Mouse (Mus musculus): Measurements from ENCODE around the gene Ppp1r12c. TPM values are rescaled to one million over a fixed set of nuclear protein-coding genes. Genes with fewer than 3 reads are reported as not detected.

Ppp1r12c gene
- total and polyA plus RNA-seq, 3 experiments: 55.8 to 103 (median 71.0) TPM

DNA sequence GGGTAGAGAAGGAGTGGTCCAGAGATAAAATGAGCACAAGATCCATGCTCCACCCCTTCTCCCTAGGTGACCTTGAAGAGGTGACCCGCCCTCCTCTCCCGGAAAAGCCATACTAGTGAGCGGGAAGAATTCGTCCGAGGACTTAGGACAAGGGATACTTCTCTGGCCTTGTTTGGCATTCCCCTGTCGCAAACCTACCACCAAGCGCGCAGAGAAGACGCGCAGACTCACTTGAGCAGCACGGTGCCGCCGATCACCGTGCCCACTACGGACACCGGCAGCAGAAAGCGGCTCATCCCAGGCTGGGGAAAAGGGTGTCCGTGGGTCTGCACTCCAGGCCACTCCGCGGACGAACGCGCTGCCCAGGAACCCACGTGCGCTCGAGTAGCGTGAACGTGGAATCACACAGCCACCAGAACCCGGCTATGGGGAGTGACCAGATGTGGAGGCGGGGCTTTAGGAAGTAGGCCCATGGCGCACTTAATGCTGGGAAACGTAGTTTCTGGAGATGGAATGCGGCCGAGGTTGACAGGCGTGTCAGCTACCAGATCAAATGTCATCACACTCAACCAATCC is 56.2 kb downstream of the Ppp1r12c start, which contains the start of gene Rdh13:
TSS of gene Rdh13 (minus strand) at position 434 of the 576 bp plus-strand sequence.
- H3K4me2 ChIP-seq (ENCODE audit: insufficient read depth, low read depth, poor library complexity, severe bottlenecking): peak within 1 kb of the TSS; percentile 77
- H3K79me2 ChIP-seq (replicated peaks; ENCODE audit: control insufficient read depth, extremely low read depth, insufficient read depth, poor library complexity, severe bottlenecking): no peaks in the 10 kb centered on the region
- in situ Hi-C loops (cut with MboI; ENCODE audit: low pct_ligation_motif_present, low pct_unique_long_range_greater_than_20kb, low sequenced_read_pairs) (no loop called here), dilution Hi-C loops (cut with MboI; ENCODE audit: extremely low pct_ligation_motif_present, extremely low pct_unique_long_range_greater_than_20kb, low sequenced_read_pairs) (no loop called here)
- peak within 1 kb of the TSS; percentile 51 for H3K9ac ChIP-seq (ENCODE audit: insufficient read depth, low read depth)
- peak within 1 kb of the TSS; percentile 83 to 84 (median 83) for H3K4me3 ChIP-seq (replicated peaks in 1 of 3; ENCODE audit: low read depth in 2 of 3, low read length in 2 of 3, poor library complexity in 1 of 3)
- no peak within 1 kb of the TSS for H3K27ac ChIP-seq (ENCODE audit: insufficient read depth, low read depth)
- H3K27me3 ChIP-seq (replicated peaks): no peaks in the 10 kb centered on the region
- H3K36me3 ChIP-seq (replicated peaks in 1 of 2; ENCODE audit: control insufficient read depth in 1 of 2, insufficient read depth in 1 of 2, low read length in 1 of 2): peaks cover 32 to 43% of the 10 kb centered on the region in 2 experiments
- TF ChIP-seq KAT2A (IDR thresholded peaks at IDR 0.05; ENCODE audit: insufficient replicate concordance, low read length) (peak; percentile 86; the same call in 1 of the 2 replicates), ELF1 (IDR thresholded peaks at IDR 0.05; ENCODE audit: low read depth, low read length) (peak; percentile 91), TCF12 (IDR thresholded peaks at IDR 0.05; ENCODE audit: low read depth, low read length) (peak; percentile 61), SIN3A (IDR thresholded peaks at IDR 0.05; ENCODE audit: low read length) (peak; percentile 84), MEF2A (IDR thresholded peaks at IDR 0.05; ENCODE audit: borderline replicate concordance, low read depth, low read length) (0 out of 2 replicates have a peak, but pooled peaks have one; percentile 11), MYC (IDR thresholded peaks at IDR 0.05; ENCODE audit: low read depth, low read length) (peak; percentile 57; the same call in 1 of the 2 replicates), CHD1 (IDR thresholded peaks at IDR 0.05; ENCODE audit: low read depth, low read length) (no peak), NRF1 (IDR thresholded peaks at IDR 0.05; ENCODE audit: low read depth, low read length) (peak; percentile 79), JUN (IDR thresholded peaks at IDR 0.05; ENCODE audit: insufficient read depth, low read depth, low read length) (no peak), GABPA (IDR thresholded peaks at IDR 0.05; ENCODE audit: insufficient replicate concordance, low read depth, low read length) (peak; percentile 9; the same call in 1 of the 2 replicates), MXI1 (IDR thresholded peaks at IDR 0.05; ENCODE audit: low read depth, low read length) (peak; percentile 97), NELFE (IDR thresholded peaks at IDR 0.05; ENCODE audit: low read depth, low read length) (peak; percentile 66), RAD21 (IDR thresholded peaks at IDR 0.05; ENCODE audit: low read depth, low read length) (no peak), POLR2A (IDR thresholded peaks at IDR 0.05; ENCODE audit: low read depth, low read length) (peak; percentile 73; the same call in 1 of the 2 replicates), SMC3 (IDR thresholded peaks at IDR 0.05; ENCODE audit: low read depth, low read length) (no peak), HCFC1 (IDR thresholded peaks at IDR 0.05; ENCODE audit: low read depth, low read length) (peak; percentile 93), MAX (IDR thresholded peaks at IDR 0.05; ENCODE audit: low read length) (peak; percentile 79), BHLHE40 (IDR thresholded peaks at IDR 0.05; ENCODE audit: low read depth, low read length) (peak; percentile 29; the same call in 1 of the 2 replicates)
- H3K4me1 ChIP-seq (ENCODE audit: control insufficient read depth in 1 of 2, insufficient read depth in 2 of 2): peaks cover 0 to 23% of the 10 kb centered on the region in 2 experiments; a peak in 3 of 4 replicates
- H3K9me3 ChIP-seq (replicated peaks; ENCODE audit: low read length): peaks cover 5% of the 10 kb centered on the region
- peak; percentile 92 for DNase-seq (ENCODE audit: extremely low read depth)

DNA sequence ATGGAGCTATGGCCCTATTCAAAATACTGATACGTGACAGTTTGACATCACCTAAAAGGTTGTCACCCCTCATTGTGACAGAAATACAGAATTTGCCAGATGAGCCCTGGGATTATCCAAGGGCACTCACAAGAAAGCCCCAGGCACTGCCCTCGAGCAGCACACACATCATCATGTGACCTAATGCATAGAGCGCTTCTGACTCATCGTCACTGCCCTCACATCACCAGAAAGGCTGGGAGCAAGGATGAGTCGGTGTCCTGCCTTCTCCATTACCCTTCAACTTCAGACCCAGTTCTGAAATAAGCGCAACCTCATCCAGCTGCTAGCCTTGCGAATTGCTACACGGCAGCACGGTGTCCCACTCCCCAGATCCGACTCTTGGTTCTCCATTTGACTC is 60.9 kb downstream of the Ppp1r12c start:
- in situ Hi-C loops (cut with MboI; ENCODE audit: low pct_ligation_motif_present, low pct_unique_long_range_greater_than_20kb, low sequenced_read_pairs): no loop called here
- no peak overlapping the region for H3K4me3 ChIP-seq (replicated peaks in 1 of 3; ENCODE audit: low read depth in 2 of 3, low read length in 2 of 3, poor library complexity in 1 of 3)
- H3K27ac ChIP-seq (ENCODE audit: insufficient read depth, low read depth): no peak overlapping the region
- H3K4me2 ChIP-seq (ENCODE audit: insufficient read depth, low read depth, poor library complexity, severe bottlenecking): no peak overlapping the region
- DNase-seq (ENCODE audit: extremely low read depth): no peak
- no peak overlapping the region for H3K9ac ChIP-seq (ENCODE audit: insufficient read depth, low read depth)
- H3K36me3 ChIP-seq (replicated peaks in 1 of 2; ENCODE audit: control insufficient read depth in 1 of 2, insufficient read depth in 1 of 2, low read length in 1 of 2): peaks cover 42 to 82% of the 10 kb centered on the region in 2 experiments
- no peak for TF ChIP-seq SIN3A (IDR thresholded peaks at IDR 0.05; ENCODE audit: low read length)
- no peak for TF ChIP-seq USF1 (IDR thresholded peaks at IDR 0.05; ENCODE audit: low read depth, low read length)
- TF ChIP-seq USF2 (conservative IDR thresholded peaks at IDR 0.05; ENCODE audit: low read depth, low read length): no peak
- no peak for TF ChIP-seq MAX (IDR thresholded peaks at IDR 0.05; ENCODE audit: low read length)
- no peak for TF ChIP-seq MAFK (IDR thresholded peaks at IDR 0.05; ENCODE audit: insufficient replicate concordance, low read length)
- no peak for TF ChIP-seq MAZ (IDR thresholded peaks at IDR 0.05; ENCODE audit: low read depth, low read length)
- no peak for TF ChIP-seq ZC3H11A (IDR thresholded peaks at IDR 0.05; ENCODE audit: low read depth, low read length)
- no peak for TF ChIP-seq ZMIZ1 (IDR thresholded peaks at IDR 0.05; ENCODE audit: low read depth, low read length)
- H3K27me3 ChIP-seq (replicated peaks): no peaks in the 10 kb centered on the region
- H3K9me3 ChIP-seq (replicated peaks; ENCODE audit: low read length): peaks cover 5% of the 10 kb centered on the region
- H3K79me2 ChIP-seq (replicated peaks; ENCODE audit: control insufficient read depth, extremely low read depth, insufficient read depth, poor library complexity, severe bottlenecking): no peaks in the 10 kb centered on the region
- H3K4me1 ChIP-seq (ENCODE audit: control insufficient read depth in 1 of 2, insufficient read depth in 2 of 2): peaks cover 0 to 17% of the 10 kb centered on the region in 2 experiments; a peak in 3 of 4 replicates
- dilution Hi-C loops (cut with MboI; ENCODE audit: extremely low pct_ligation_motif_present, extremely low pct_unique_long_range_greater_than_20kb, low sequenced_read_pairs): no loop called here
